Mouse (Mus musculus): ENCODE measurements around the gene Shc3. TPM values are rescaled to one million over a fixed set of nuclear protein-coding genes. Genes with fewer than 3 reads are reported as not detected.

Shc3 gene
- total RNA-seq, 1 experiment from 2014 or later: not detected

DNA sequence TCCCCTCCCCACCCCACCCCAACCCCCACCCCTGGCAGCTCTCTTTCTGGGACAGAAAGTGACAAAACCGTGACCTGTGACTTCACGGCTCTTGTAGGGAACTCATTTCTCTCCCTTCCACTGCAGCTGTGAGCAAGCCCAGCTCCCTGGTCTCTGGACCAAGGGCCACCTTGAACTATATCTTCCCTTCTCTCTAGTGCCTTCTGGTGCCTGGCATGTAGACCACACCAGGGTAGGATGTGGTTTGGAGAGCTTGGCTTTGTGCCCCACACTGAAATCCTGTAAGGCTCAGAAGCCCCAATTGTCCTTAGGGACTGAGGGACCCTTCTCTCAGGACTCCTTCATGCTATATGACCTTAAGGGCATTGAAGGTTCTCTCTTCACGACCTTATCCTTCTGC is 135.8 kb downstream of the Shc3 start:
- ATAC-seq (replicated peaks; ENCODE audit: insufficient number of reproducible peaks, low FRiP score, low TSS enrichment, poor library complexity, severe bottlenecking): no peak

DNA sequence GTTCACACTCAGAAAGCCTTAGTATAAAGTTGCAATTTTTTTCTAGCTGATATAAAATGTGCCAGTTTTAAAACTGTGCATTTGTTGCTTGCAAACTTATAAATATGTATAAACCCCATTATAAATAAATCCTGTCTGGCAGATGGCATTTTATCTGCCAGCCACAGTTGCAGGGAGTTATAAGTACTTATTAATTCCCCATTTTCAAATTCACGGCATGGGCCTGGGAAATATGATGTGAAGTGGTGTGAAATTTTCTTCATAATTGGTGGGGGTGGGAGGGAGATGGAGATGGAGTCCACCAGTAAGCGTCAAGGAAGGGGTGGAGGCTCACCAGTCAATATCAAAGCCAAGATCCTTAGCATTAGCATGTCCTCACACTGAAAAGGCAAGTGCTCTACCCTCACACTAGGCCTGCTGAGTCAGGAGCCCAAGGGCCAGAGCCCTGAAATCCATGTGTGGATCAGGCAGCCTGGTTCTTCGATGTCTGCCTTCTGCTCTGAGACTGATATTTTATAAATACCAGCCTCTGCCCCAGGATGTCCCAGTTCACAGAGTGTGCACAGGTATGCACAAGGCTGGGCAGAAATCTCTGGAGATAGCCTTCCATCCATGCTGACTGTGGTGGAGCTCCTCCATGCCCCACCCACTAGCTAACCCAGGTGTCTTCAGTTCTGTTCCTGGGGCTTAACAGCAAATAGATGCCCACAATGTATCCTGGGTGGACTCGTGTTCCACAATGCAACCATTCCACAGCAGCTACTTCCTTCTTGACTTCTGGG is 143.4 kb downstream of the Shc3 start:
- ATAC-seq (replicated peaks; ENCODE audit: insufficient number of reproducible peaks, low FRiP score, low TSS enrichment, poor library complexity, severe bottlenecking): no peak

DNA sequence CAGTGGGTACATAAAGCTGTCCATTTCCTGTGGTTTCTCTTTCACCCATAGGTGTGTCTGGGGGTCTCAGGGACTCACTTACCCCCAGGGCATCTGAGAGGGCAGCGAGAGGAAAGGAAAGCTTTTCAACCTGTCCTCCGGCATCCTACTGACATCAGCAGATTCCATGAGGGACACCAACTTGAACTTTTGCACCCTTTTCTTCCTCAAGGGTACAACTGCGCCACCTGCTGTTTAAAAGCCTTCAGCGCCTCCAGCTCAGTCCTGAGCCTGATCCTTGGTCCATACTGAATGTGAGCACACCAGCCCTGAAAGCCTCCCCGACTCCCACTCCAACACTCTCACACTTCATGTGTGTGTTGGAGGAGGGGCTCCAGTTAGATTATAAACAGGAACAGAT is 144.6 kb downstream of the Shc3 start:
- ATAC-seq (replicated peaks; ENCODE audit: insufficient number of reproducible peaks, low FRiP score, low TSS enrichment, poor library complexity, severe bottlenecking): peak; percentile 50; the same call in 1 of the 2 replicates

DNA sequence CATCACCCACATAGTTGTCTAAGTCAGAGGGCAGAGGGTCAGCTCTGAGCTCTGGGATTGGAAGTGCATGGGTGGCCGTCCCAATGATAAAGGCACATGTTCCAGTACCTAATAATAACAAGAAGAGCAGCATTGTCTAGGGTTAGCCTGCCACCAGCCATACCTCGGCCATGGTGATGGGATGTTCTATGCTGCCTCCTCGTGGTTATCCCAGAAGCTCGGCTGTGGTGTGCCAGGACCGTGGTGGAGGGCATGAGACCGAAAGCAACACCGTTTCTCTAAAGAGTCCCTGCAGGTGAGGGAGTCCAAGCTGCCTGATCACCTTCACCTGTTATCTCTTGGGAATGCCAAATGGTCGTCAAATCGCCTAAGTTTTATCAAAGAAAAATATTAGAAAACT is 145.6 kb downstream of the Shc3 start:
- no peak for ATAC-seq (replicated peaks; ENCODE audit: insufficient number of reproducible peaks, low FRiP score, low TSS enrichment, poor library complexity, severe bottlenecking)

DNA sequence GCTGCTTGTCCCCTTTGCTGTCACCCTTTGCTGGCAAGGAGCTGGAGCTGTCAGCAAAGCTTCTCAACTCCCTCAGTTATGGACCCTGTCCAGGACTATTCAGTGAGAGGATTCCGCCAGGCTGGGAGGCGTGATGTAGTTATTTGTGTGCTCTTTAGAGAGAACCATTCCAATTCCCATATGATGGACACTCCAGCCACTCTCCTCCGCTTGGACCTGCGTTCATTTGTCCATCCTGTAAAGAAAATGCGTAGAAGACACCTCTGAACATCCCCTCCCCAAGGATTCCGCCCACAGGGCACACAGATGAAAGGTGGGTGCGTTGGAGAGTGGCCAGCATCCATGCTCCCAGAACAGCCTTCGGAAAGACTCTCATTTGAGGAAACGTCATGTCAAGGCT is 148.4 kb downstream of the Shc3 start:
- no peak for ATAC-seq (replicated peaks; ENCODE audit: insufficient number of reproducible peaks, low FRiP score, low TSS enrichment, poor library complexity, severe bottlenecking)

DNA sequence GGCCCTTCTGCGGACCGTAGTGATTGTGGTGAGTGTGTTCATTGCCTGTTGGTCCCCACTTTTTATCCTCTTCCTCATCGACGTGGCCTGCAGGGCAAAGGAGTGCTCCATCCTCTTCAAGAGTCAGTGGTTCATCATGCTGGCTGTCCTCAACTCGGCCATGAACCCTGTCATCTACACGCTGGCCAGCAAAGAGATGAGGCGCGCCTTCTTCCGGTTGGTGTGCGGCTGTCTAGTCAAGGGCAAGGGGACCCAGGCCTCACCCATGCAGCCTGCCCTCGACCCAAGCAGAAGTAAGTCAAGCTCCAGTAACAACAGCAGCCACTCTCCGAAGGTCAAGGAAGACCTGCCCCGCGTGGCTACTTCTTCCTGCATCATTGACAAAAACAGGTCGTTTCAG is 149.7 kb downstream of the Shc3 start:
- ATAC-seq (replicated peaks; ENCODE audit: insufficient number of reproducible peaks, low FRiP score, low TSS enrichment, poor library complexity, severe bottlenecking): no peak

DNA sequence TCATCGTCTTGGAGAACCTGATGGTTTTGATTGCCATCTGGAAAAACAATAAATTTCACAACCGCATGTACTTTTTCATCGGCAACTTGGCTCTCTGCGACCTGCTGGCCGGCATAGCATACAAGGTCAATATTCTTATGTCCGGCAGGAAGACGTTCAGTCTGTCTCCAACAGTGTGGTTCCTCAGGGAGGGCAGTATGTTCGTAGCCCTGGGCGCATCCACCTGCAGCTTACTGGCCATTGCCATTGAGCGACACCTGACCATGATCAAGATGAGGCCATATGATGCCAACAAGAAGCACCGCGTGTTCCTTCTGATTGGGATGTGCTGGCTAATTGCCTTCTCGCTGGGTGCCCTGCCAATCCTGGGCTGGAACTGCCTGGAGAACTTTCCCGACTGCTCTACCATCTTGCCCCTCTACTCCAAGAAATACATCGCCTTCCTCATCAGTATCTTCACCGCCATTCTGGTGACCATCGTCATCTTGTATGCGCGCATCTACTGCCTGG is 150.2 kb downstream of the Shc3 start:
- no peak for ATAC-seq (replicated peaks; ENCODE audit: insufficient number of reproducible peaks, low FRiP score, low TSS enrichment, poor library complexity, severe bottlenecking)

DNA sequence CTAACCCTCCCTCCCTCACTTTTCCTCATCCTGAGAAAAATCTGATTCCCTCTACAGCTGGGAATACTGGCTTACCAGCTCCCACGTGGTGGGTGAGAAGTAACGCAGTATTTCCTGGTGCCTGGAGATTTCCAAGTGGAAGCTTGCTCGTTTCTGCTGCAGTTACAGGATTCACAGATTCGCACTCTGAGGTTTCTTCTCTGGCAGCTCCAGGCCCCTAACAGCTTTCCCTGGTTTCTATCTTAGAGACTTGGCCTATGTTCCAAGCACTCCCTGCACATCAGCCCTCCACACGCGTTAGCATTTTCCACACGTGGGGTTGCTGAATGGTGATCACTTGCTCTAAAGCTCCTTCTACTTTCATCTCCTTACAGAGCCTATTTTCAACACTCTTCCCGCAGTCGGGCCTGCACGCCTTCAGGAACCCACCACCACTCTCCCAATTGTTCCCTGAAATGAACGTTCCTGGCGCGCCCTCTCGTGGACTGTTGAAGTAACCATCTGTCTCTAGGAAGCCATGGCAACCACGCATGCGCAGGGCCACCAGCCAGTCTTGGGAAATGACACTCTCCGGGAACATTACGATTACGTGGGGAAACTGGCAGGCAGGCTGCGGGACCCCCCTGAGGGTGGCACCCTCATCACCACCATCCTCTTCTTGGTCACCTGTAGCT is 150.8 kb downstream of the Shc3 start:
- peak; percentile 74 for ATAC-seq (replicated peaks; ENCODE audit: insufficient number of reproducible peaks, low FRiP score, low TSS enrichment, poor library complexity, severe bottlenecking)

DNA sequence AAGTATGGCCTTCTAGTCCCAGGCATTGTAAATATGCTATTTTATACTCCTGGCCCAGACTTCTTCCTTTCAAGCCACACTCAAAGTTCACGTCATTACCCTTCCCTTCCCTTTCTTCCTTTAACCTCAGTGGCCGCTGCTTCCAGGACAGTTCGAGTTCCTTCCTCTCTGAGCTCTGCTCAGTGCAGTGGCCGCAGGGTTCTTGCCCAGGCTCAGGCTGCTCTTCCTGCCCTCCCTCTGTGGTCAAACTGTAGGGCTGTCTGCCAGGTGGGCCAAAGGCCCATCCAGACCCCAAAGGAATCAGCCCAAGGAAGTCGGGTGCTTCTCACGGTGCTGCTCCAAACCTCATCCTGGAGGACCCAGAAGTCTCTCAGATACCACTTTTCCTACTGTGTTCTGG is 151.4 kb downstream of the Shc3 start:
- no peak for ATAC-seq (replicated peaks; ENCODE audit: insufficient number of reproducible peaks, low FRiP score, low TSS enrichment, poor library complexity, severe bottlenecking)

DNA sequence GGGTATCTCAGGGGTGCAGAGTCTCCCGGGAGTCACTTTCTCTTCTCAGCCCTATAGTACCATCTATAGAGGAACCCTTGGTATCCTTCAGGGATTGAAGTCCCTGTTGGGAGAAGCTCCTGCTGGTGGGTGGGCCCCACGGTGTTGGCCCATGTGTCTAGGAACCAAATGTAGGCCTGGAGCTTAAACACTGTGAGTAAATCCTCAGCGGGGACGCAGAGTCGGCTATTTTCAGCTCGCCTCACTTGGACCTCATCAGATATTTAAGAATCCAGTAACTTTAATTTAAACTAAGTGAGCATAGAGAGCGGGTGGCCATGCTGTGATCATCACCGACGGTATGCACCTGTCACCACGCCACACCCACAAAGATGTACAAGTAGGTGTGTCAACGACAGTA is 152.5 kb downstream of the Shc3 start:
- ATAC-seq (replicated peaks; ENCODE audit: insufficient number of reproducible peaks, low FRiP score, low TSS enrichment, poor library complexity, severe bottlenecking): no peak

DNA sequence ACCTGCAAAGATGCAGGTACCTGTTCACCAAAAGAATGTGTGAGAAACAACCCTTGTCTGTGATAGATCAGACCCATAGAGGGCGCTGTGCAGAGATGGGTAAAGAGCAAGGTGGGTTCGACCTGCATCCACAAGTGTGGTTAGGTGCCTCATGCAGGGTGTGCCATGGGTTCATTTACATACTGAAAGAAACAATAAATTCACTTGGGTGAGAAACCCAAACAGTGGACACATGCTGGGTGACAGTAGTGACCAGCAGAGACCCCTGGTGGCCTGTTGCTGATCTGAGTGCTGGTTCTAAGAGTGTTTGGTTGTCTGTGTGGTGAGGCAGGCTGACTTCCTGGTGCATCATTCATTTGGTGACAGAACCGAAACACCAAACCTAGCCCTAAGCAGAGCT is 155.8 kb downstream of the Shc3 start:
- ATAC-seq (replicated peaks; ENCODE audit: insufficient number of reproducible peaks, low FRiP score, low TSS enrichment, poor library complexity, severe bottlenecking): no peak

DNA sequence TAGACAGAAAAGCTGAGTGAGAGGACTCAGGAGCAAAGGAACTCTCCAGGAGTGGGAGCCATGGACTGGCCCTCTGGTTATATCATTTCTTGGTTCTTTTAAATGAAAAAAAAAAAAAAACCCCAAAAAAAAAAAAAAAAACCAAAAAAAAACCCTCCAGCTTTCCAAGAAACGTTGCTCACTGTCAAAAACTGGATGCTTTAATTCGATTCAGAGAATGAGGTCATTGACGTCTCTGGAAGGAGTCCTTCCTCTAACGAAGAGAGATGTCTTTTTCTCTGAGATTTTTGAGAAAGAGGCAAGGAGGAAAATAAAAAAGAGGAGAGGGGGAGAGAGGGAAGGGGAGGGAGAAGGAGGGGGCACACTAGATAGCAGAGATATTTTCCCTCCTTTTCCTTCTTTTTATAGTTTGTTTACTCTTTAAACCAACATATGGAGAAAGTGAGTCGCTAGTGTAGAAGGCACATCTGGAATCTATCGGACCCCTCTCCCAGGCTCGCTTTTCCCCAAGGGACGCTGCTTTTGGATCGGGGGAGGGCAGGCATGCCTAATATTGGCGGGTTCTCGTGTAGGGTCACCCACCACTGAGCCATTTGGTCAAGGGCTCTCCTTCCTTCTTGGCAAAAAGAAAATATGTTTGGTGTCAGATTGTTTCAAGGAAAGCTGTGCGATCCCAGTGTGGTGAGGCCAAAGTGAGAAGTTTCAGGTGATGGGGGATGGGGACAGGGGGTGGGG is 157.4 kb downstream of the Shc3 start:
- no peak for ATAC-seq (replicated peaks; ENCODE audit: insufficient number of reproducible peaks, low FRiP score, low TSS enrichment, poor library complexity, severe bottlenecking)

DNA sequence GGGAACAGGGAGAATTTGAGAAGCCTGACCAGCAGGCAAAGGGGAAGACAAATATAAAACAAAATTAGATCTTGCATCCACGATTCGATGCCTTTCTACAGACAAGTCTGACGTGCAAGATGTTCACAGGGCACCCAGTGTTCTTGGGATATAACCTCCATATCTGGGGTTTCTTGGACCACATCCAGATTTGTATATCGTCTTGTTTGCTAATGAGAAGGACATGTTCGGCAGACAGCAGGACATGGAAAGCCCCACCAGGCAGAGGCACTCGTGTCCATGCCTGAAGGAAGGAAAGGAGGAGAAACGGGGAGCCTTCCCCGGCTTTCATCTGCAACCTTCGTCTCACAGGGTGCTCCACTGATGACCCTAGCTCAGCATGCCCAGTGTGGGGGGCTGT is 158.0 kb downstream of the Shc3 start:
- ATAC-seq (replicated peaks; ENCODE audit: insufficient number of reproducible peaks, low FRiP score, low TSS enrichment, poor library complexity, severe bottlenecking): no peak

DNA sequence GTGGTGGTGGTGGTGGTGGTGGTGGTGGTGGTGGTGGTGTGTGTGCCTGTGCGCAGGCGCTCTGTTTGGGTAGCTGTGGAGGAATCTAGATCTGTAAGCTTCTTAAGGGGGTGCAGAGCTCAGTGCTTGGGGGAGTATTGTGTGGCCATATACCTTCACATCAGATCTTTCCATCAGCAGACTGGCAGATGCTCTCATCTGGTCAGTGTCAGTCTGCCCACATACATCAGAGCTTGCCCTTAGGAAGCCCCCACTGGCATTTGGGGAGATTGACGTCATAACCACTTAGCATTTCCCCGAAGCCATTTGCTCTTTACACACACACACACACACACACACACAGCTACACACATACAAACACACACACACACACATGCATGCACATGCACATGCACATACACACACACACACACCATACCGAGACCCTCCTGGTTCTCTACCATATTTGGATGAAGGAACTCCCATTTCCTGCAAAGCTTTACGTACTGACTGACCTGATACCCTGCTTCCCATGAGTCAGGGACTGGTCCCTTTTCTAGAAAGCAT is 159.2 kb downstream of the Shc3 start:
- no peak for ATAC-seq (replicated peaks; ENCODE audit: insufficient number of reproducible peaks, low FRiP score, low TSS enrichment, poor library complexity, severe bottlenecking)

DNA sequence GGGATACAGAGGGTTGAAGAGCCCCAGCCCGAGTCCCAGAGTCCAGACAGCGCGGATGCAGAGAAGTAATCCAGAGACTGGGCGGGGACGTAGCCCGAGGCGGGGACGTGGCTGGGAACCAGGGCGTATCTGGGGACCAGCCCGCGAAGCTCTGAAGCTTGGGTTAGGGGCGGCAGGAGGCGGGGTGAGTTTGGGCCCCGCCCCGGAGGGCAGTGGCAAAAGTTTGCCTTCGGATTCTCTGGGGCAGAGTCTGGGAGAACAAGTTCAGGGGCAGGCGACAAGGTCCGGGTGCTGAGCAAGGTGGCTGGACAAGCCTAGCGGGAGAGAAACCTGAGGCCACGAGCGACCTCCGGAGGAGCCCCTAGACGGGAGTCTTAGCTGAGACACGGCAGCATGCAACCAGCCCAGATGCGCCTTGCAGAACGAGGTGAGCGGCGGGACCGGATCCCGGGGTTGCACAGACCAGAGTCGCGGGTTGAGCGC is 160.7 kb downstream of the Shc3 start, which contains the start of gene S1pr3:
S1pr3 (plus strand) TSS at position 121 of the 483 bp plus-strand sequence.
- no peak for ATAC-seq (replicated peaks; ENCODE audit: insufficient number of reproducible peaks, low FRiP score, low TSS enrichment, poor library complexity, severe bottlenecking)

DNA sequence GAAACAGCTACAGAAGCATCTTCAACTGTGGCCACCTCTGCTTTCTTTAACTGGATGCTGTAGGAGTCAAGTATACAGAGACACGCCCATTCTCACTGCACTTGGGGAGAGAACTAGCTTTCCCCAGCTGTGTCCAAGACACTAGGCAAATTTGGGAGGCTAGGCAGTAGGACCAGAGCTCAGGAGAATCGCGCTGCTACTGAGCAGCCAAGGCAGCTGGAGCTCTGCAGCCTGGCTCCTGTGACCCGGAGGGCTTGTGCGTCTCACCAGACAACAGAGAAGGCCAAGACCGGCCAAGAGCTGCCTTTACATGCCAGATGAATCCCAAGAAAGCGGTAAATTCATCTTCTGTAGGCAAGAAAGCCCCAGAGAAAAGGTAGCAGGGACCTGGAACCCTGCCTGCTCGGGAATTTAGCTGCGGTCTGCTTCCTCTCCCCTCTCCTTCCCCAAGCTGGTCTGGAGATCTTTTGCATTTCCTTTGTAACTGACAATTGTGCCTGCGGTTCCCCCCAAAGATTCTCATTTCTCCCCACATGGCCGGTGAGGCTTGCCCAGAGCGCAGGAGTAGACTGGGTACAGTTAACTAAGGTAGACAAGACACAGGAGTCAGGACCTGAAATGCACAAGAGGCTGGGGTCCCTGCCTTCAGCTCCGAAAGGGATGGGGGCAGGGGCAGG is 161.5 kb downstream of the Shc3 start:
- no peak for ATAC-seq (replicated peaks; ENCODE audit: insufficient number of reproducible peaks, low FRiP score, low TSS enrichment, poor library complexity, severe bottlenecking)

DNA sequence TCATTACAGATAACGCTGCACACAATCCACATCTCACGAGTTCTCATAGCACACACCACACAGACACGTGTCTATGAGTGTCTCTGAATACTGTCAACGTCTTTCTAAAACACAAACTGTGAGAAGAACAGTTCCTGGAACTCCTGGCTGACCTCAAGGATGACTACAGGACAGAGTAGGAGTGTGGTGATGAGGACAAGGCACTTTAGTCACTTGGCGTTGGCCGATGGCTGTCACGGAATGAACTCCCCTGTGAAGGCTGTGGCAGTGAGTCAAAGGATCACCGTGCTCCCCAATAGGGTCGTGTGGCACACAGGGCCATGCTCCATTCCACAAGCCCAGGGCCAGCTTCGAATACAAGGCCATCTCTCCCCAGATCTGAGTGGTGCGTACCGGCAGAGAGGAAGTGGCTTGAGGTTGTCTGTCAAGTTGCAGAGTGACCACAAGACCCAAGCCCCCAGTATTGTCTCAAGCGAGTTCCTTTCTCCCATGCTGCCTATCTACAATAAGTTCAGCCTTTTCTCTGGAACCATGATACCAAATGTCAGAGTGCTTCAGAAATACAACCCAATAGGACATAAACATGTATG is 163.4 kb downstream of the Shc3 start:
- ATAC-seq (replicated peaks; ENCODE audit: insufficient number of reproducible peaks, low FRiP score, low TSS enrichment, poor library complexity, severe bottlenecking): no peak

DNA sequence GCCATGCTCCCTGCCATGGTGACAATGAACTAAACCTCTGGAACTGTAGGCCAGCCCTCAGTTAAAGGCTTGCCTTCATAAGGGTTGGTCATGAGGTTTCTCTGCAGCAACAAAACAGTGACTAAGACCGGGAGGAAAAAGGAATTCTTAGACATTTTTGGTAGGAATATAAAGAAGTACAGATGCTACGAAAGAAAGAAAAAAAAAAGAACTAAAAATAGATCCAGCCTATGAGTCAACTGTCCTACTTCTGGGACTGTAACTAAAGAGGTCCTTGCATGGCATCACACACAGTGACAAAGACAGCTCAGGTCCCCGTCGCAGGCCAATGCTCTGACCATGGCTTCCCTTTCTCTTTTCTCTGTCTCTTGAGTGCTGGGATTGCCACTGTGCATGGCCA is 164.7 kb downstream of the Shc3 start:
- ATAC-seq (replicated peaks; ENCODE audit: insufficient number of reproducible peaks, low FRiP score, low TSS enrichment, poor library complexity, severe bottlenecking): no peak
